Mouse (Mus musculus) neutrophil, adult 59 days (primary cell): Measurements from ENCODE around the gene Nedd4. TPM values are rescaled to one million over a fixed set of nuclear protein-coding genes. Genes with fewer than 3 reads are reported as not detected.

Experiments
- total RNA-seq, 2 experiments: library from RNA; stranded (reverse); gene quantifications; 1 replicate in 1 of 2; 2 replicates in 1 of 2; pipeline ENCODE4 v1.2.4; 2023

Nedd4 gene
- total RNA-seq = 100 to 1,000 TPM; 118 to 137 TPM

DNA sequence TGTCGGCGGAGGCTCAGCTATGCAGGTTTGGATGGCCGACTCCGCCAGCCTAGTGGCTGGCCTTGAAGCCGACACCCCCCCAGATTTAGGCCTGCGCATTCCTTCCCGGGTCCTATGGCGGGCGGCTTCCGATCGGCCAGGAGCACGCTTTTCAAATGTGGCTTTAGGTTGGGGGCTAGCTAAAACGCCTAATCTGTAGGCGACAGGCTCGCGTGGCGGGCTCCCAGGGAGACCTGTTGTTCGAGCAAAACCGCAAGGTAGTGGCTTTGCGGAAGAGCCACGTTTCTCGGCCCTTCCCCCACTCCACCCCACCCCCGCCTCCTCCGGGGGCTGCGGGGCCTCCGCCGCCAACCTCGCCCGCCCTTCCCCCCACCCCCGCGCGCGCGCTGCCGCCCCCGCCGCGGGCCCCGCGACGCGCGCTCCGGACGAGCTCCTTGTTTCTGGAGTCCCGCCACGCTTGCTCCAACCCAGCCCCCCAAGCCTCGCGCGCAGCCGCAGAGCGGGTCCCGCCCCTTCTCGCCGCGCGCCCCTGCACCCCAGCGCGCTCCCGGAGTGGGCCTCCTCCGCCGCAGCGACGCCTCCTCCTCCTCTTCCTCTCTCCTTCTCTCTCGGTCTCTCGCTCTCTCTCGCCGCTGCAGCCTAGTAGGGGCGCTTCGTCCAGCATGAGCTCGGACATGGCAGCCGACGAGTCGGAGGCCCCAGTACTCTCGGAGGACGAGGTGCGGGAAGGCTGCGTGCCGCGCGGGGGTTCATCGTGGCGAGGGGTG lies at the start of gene Nedd4:
Gene Nedd4, plus strand, starts transcription at position 452 of the 767 bp plus-strand sequence.

Other genes with a start within 250 kb of the Nedd4 start
- gene Mns1, start 224.3 kb upstream of the Nedd4 start, total RNA-seq = 1 to 10 TPM; 4.4 to 6.4 TPM
- 1 to 10 TPM; 2.6 to 2.8 TPM for gene Tex9, start 170.1 kb upstream of the Nedd4 start, total RNA-seq
- gene Rfx7, start 130.1 kb upstream of the Nedd4 start, total RNA-seq = 10 to 100 TPM; 31.7 to 34.6 TPM
- gene Prtg, start 144.5 kb downstream of the Nedd4 start, total RNA-seq = not detected